Mouse (Mus musculus) ES-Bruce4 (cell line): ENCODE measurements around the gene Rnf141.

Source experiments
- CTCF ChIP-seq: IDR thresholded peaks from one replicate; pipeline ENCODE4 v1.8.1; 2011; ENCODE audit warnings: low read depth, low read length
- EP300 ChIP-seq: IDR thresholded peaks from 2 replicates; pipeline ENCODE4 v1.6.1; 2011; ENCODE audit warnings: low read depth, low read length; ENCODE audit not compliant: insufficient read depth
- POLR2A ChIP-seq: IDR thresholded peaks from one replicate; pipeline ENCODE4 v1.8.1; 2011; ENCODE audit warnings: low read length; ENCODE audit not compliant: insufficient read depth

DNA sequence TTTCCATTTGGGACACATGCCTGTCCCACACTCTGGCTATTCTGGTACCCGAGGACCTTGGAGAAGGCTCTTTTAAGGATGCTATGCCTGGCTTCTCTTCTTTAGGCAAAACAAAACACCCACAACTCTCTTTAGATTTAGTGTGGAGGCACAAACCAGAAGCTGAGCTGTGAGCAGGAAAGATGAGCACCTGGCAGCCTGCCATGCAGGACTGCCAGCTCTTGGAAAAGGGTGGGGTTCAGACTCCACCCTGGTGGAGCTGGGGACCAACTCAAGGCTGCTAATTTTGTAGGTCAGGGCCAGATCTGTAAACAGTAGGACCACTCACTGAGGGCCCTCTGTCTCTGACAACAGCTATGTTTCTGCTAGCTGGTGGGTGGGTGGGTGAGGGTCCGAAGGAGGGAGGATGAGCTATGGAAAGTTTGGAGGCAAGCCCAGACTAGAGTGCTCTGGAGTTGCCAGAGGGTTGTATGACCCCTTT is 63.0 kb downstream of the Rnf141 start:
- TF ChIP-seq CTCF, result no peak
- no peak for TF ChIP-seq POLR2A
- no peak for TF ChIP-seq EP300
